Mouse (Mus musculus) liver, embryonic 12.5 days (tissue): ENCODE data around the gene Mrpl35. TPM values are rescaled to one million over a fixed set of nuclear protein-coding genes. Genes with fewer than 3 reads are reported as not detected.

ENCODE experiments used
- polyA plus RNA-seq: library from polyadenylated mRNA; unstranded; fragments of >200 nt; fragmentation: Nextera tagmentation; extraction: Ambion mirVana; gene quantifications from 2 replicates; pipeline ENCODE4 v1.2.1, GENCODE M21; 2016

Gene Mrpl35
- polyA plus RNA-seq, 1 experiment from 2014 or later = 81.6 TPM

Other genes starting within 250 kb of the Mrpl35 start
- 22.6 and 24.5 TPM in 2 replicates for gene Kdm3a, start 194.0 kb downstream of the Mrpl35 start, polyA plus RNA-seq
- gene Reep1, start 119.4 kb downstream of the Mrpl35 start, polyA plus RNA-seq = 5.6 and 5.9 TPM in 2 replicates
- gene Immt, start 4.4 kb upstream of the Mrpl35 start, polyA plus RNA-seq = 156 and 176 TPM in 2 replicates
- 100 and 102 TPM in 2 replicates for gene Ptcd3, start 81.8 kb upstream of the Mrpl35 start, polyA plus RNA-seq
- 30.9 and 33.0 TPM in 2 replicates for gene Polr1a, start 82.1 kb upstream of the Mrpl35 start, polyA plus RNA-seq